Mouse (Mus musculus) ES-Bruce4 (cell line): ENCODE measurements at regions not wholly inside any gene's neighbourhood (a gene's known extent, or its start where the extent isn't known, plus 50 kb on each side); places are given as distances from the start of the nearest gene placed in this dataset.

Experiments used
- H3K27ac ChIP-seq: 2 replicates; pipeline ENCODE4 v1.5.1; 2012; ENCODE audit warnings: low read length, inconsistent platforms; ENCODE audit not compliant: insufficient read depth
- H3K27me3 ChIP-seq: 2 replicates; pipeline ENCODE4 v1.6.1; 2012; ENCODE audit warnings: mild to moderate bottlenecking, low read length, inconsistent platforms; ENCODE audit not compliant: control insufficient read depth, poor library complexity, insufficient read depth, severe bottlenecking
- H3K36me3 ChIP-seq: 2 replicates; pipeline ENCODE4 v1.6.1; 2012; ENCODE audit warnings: inconsistent platforms, mild to moderate bottlenecking, low read length, moderate library complexity; ENCODE audit not compliant: control insufficient read depth, poor library complexity, insufficient read depth, severe bottlenecking
- H3K4me1 ChIP-seq: one replicate; pipeline ENCODE4 v1.8.1; 2011; ENCODE audit warnings: low read length; ENCODE audit not compliant: control insufficient read depth, insufficient read depth
- H3K4me3 ChIP-seq: 2 replicates; pipeline ENCODE4 v1.5.1; 2011; ENCODE audit warnings: low read depth, mild to moderate bottlenecking, low read length
- H3K9ac ChIP-seq: 2 replicates; pipeline ENCODE4 v1.6.1; 2012; ENCODE audit warnings: low read depth, mild to moderate bottlenecking, inconsistent platforms; ENCODE audit not compliant: poor library complexity, severe bottlenecking
- H3K9me3 ChIP-seq: replicated peaks from 2 replicates; pipeline ENCODE4 v1.6.1; 2012; ENCODE audit warnings: mild to moderate bottlenecking, low read length, inconsistent platforms; ENCODE audit not compliant: control insufficient read depth, poor library complexity, insufficient read depth, severe bottlenecking
- CTCF ChIP-seq: IDR thresholded peaks from one replicate; pipeline ENCODE4 v1.8.1; 2011; ENCODE audit warnings: low read depth, low read length
- EP300 ChIP-seq: IDR thresholded peaks from 2 replicates; pipeline ENCODE4 v1.6.1; 2011; ENCODE audit warnings: low read depth, low read length; ENCODE audit not compliant: insufficient read depth
- POLR2A ChIP-seq: IDR thresholded peaks from one replicate; pipeline ENCODE4 v1.8.1; 2011; ENCODE audit warnings: low read length; ENCODE audit not compliant: insufficient read depth

DNA sequence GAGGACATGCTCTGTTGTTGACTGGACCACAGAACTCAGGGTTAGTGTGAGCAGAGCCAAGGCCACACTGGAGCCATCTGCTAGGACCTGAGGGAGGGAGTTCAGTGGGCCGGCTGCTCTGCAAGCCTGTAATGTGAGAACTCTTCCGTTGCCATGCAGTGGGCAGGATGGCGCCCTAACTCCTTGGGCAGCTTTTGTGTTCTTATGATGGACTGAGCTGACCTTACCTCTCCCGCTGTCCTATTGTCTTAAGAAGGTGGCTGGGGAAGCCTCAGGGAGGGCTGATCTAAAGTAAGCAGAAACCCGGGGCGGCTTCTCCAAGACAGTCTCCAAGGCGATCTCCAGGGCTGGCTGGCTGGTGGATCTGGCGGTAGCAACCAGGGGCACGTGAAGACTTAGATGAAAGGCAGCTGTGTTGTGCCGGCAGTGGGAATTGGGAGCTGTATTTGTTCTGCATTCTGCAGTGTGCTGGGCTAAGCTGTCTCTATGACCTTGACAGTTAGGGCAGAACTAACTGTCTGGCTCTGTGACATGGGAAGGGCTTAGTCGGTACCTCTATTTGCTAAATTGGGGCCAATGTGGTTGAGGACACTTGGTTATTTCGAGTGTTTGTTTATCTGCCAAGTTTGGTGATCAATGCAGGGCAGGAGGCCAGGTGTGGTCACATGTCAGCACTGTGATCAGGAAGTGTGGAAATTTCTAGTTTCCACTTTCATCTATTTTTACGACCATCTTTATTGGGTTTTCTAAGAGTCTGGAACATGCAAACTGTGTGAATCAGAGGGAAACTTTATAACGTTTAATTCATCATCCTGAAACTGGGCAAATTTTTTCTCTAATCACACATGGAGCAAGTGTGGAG, 843.1 kb upstream of the Car8 start:
- H3K27ac ChIP-seq, result no peak overlapping the region

GRCm38 (mm10) chr4:9080821-9081493, 842.1 kb upstream of the Car8 start:
- Histone ChIP-seq H3K9me3 (no peaks in the 10 kb centered on the region), H3K4me3 (no peak overlapping the region), H3K4me1 (no peaks in the 10 kb centered on the region), H3K9ac (no peak overlapping the region), H3K27ac (no peak overlapping the region), H3K27me3 (no peaks in the 10 kb centered on the region), H3K36me3 (no peaks in the 10 kb centered on the region)
- TF ChIP-seq CTCF (no peak), POLR2A (no peak), EP300 (no peak)

More for the DNA sequence above, 843.1 kb upstream of the Car8 start:
- Histone ChIP-seq H3K4me3 (no peak overlapping the region), H3K9ac (no peak overlapping the region), H3K9me3 (no peaks in the 10 kb centered on the region), H3K27me3 (no peaks in the 10 kb centered on the region), H3K4me1 (no peaks in the 10 kb centered on the region), H3K36me3 (no peaks in the 10 kb centered on the region)
- TF ChIP-seq POLR2A (no peak), EP300 (no peak), CTCF (no peak)

DNA sequence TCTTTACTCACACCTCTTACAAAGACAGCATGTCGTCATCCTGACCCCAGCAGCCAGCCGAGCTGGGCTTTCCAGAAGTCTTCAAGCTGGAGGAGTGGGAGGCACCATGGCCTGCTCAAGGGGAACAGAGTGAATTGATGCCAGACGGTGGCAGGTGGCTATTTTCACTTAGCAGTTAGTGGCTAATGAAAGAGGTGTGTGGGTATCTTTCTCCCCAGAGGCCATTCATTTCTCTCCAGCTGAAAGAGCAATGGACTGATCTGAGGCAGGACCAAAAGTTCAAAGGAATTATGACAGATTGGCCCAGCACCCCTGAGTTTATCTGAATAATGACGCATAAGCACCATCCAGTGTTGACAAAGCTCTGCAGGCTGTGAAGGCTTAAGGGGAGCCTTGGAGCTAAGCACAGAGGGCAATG, 841.0 kb upstream of the Car8 start:
- Histone ChIP-seq H3K27ac (no peak overlapping the region), H3K9me3 (no peaks in the 10 kb centered on the region), H3K9ac (no peak overlapping the region), H3K4me3 (no peak overlapping the region), H3K27me3 (no peaks in the 10 kb centered on the region), H3K4me1 (no peaks in the 10 kb centered on the region), H3K36me3 (no peaks in the 10 kb centered on the region)
- TF ChIP-seq POLR2A (no peak), CTCF (no peak), EP300 (no peak)

GRCm38 (mm10) chr4:9074447-9074846, 835.6 kb upstream of the Car8 start:
- no peaks in the 10 kb centered on the region for H3K9me3 ChIP-seq
- H3K4me1 ChIP-seq, result no peaks in the 10 kb centered on the region
- no peak overlapping the region for H3K4me3 ChIP-seq
- no peaks in the 10 kb centered on the region for H3K36me3 ChIP-seq
- TF ChIP-seq CTCF (no peak), EP300 (no peak), POLR2A (no peak)
- no peak overlapping the region for H3K27ac ChIP-seq
- no peaks in the 10 kb centered on the region for H3K27me3 ChIP-seq
- H3K9ac ChIP-seq, result no peak overlapping the region

DNA sequence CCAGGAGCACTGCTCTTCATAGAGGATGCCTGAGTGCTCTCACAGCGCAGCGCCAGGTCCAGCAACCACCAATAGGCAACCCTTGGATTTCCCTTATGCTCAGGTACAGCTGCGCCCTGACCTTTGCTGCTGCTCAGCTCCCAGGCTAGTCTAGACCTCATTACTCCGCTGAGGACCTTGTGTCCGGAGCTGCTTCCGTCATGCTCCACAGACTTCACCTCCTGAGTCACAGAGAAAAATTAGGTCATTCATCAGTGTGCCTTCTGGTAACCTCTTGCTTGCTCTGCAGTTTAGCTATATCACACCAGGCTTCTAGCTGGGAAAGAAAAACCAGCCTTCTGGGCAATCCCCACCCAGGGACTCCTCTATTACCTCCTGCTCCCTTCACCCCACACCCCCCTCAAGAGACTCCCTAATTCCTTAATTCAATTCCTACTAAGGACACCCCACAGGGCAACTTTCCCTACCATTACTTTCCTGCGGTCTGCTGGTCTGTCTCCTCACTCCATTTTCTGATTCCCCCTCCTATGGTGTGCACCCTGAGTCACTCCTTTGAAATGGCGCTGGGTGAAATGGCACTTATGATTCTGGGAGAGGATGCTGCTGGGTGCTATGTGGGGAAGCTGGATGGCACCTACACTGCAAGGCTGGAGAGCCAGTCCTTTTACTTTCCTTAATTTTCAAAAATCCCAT, 835.0 kb upstream of the Car8 start:
- Histone ChIP-seq H3K4me3 (no peak overlapping the region), H3K9ac (no peak overlapping the region), H3K4me1 (no peaks in the 10 kb centered on the region), H3K27me3 (no peaks in the 10 kb centered on the region), H3K9me3 (no peaks in the 10 kb centered on the region), H3K27ac (no peak overlapping the region), H3K36me3 (no peaks in the 10 kb centered on the region)
- TF ChIP-seq CTCF (no peak), POLR2A (no peak), EP300 (no peak)

- TF ChIP-seq EP300, result no peak
- no peak for TF ChIP-seq POLR2A
- no peak for TF ChIP-seq CTCF
- no peak overlapping the region for H3K9ac ChIP-seq
Observed at GRCm38 (mm10) chr4:9072321-9072720, 833.5 kb upstream of the Car8 start.

More at GRCm38 (mm10) chr4:9072321-9072720, 833.5 kb upstream of the Car8 start:
- H3K4me1 ChIP-seq, result no peaks in the 10 kb centered on the region
- no peaks in the 10 kb centered on the region for H3K9me3 ChIP-seq
- H3K27me3 ChIP-seq, result no peaks in the 10 kb centered on the region
- H3K4me3 ChIP-seq, result no peak overlapping the region
- H3K36me3 ChIP-seq, result no peaks in the 10 kb centered on the region
- H3K27ac ChIP-seq, result no peak overlapping the region
